Mouse (Mus musculus) cerebellum, adult 11-12 months (tissue): Measurements from ENCODE around the gene Adipor1.
A peak's percentile ranks its signal among the peaks of the same experiment; 100 is the strongest.

ENCODE experiments used
- DNase-seq: peaks from one replicate; pipeline ENCODE4 v3.0.0; 2022

Gene Adipor1

DNA sequence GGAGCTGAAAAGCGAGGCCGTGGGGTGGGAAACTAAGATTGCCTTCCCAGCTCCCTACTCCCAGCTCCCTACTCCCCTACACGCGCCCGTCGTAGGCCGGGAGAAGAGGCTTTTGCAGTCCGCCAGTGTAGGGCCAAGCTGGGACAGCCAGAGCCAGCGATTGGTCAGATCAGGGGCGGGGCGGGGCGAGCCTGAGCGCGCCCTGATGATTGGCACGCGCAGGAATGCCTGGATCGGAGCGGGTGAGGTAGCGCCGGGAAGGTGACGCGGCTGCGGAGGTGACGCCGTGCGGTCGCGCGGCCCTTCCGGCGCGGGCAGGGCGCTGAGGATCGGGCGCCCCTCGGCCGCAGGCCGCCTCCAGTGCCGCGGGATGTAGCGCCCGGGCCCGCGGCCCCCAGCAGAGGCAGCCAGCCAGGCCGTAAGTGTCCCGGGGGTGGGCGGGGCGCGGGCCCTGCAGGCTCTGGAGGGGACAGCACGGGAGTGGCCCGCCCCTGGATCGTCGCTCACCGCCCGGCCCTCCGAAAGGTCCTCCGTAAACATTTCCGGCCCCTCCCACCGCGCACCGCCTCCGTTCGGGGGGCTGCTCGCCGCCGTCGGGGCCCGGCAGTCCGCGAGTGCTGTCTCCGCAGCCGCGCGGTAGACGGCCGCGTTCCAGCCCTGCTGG lies at the start of gene Adipor1:
Gene Adipor1 (plus strand): TSS at position 211 of the 664 bp plus-strand sequence.
- peak; percentile 98 for DNase-seq

DNA sequence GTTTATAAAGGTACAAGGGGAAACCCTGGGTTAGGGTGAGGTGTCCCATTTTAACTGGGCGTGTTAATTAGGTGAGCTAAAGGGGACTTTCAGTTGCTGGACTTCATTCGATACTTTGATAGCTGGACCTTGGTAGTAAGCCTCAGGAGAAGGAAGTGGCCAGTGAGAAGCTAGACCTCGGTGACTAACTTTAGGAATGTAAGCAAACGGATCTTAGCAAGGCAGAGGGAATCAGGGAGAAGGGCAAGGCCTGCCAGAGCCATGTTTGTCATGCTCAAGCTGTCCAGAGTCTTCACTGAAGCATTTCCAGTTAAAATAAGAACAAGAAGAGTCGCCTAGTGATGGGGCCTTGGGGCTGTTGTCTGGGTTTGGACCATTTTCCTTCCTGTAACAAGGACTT lies 49.7 kb upstream of the Adipor1 start:
- DNase-seq = no peak

DNA sequence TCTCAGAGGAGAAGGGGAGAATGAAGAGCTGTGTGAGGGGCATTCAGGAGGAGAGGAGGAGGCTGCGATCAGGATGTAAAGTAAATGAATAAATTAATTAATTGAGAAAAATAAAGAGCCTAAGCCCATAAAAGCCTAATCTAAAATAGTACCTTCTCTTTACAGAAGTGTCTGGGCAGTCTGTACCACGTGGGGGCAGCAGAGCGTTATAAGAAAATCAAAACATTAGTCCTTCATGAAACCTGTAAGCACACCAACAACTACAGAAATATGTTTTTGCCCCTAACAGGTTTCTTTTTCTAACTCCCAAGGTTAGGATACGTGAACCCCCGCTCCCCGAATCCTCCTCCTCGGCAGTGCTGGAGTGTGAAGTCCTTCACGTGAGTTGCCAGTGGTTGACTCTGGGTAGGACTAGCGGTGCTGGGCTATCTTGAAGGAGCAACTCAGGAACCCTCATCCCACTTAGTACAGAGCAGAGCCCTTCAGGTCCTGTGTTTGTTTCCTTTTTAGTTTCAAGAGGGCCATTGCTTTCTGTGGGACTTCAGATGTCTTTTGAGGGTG lies 46.3 kb upstream of the Adipor1 start:
- no peak for DNase-seq

DNA sequence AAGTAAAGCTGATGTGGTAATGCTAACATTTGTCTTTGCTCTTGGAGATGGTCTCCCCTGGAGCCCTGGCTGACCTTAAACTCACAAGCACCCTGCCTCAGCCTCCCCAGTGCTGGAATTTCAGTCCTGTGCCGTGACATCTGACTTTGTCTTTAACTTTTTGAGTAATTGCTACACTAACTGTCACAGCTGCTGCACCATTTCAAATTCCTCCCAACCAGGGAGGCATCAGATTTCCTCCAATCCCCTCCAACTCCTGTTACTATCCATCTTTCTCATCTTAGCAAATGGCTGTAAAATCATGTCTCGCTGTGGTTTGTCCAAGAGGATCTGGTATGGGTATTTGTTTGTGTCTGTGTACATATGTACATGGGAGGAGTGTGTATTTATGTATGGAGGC lies 41.1 kb upstream of the Adipor1 start:
- DNase-seq = no peak

DNA sequence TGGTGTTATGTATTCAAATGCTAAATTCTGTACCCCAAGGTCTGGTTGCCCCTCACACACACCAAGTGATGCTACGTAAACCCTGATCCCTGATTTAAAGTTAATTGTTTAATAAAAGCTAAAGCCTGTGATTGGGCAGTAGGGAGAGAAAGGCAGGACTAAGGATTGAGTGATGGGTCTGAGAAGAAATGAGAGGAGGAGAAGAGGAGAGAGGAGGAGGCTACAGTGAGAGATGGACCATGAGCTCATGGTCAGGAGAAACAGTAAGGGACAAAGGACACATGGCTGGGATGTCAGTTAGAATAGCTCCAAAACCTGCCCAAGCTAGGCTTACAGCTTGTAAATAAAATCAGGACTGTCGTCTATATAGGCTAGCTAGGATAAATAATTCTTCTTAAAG lies 34.1 kb upstream of the Adipor1 start:
- no peak for DNase-seq

DNA sequence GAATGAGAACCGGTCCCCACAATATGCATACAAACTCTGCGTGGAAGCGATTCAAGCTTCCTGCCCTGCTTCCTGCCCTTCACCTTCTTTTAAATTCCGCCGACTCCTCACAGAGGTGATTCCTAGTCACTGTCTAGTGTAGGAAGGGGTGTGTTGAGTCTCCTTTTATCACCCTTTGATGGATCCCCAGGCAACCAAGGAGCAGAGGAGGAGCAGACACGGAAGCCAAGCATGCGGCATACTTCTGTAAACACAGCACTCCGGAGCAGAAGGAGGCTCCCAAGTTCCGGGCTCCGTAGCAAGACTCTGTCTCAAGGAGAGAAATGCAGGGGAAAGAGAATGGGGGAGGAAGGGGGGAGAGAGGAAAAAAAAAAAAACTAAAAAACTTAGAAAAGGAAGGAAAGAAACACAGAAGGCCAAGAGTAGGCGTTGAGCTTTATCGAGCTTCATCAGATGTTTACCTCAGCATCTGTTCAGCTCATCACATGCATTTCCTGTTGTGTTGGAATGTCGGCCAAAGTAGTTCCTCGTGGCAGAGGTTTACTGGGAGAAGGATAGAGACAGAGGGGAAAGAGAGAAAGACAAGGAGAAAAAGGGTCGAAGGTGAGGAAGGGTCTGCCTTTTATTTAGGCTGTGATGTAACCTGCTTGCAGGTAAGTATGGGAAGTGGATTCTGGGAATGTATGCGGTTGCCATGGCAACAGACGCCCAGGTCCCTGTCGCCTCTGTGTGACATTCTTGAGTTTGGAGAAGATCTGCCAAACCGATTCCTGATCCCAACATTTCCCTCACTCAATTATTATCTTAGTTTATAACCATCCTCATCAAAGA lies 33.2 kb upstream of the Adipor1 start:
- DNase-seq = no peak

DNA sequence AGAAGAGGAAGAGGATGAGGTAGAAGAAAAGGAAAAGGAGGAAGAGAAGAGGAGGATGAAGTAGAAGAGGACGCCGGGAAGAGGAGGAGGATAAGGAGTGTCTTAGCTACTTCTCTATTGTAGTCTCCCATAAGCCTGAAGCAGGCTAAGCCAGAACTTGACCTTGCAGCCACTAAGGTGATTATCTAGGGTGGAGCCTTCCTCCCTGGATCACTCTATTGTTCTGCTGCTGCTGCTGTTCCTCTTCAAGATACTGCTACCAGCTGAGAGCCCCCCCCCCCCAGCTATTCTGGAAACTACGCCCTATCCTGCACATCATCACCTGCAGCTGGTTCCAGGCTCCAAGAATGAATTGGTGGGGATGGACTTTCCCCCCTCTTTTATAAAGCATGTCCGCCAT lies 30.6 kb upstream of the Adipor1 start:
- DNase-seq = no peak

DNA sequence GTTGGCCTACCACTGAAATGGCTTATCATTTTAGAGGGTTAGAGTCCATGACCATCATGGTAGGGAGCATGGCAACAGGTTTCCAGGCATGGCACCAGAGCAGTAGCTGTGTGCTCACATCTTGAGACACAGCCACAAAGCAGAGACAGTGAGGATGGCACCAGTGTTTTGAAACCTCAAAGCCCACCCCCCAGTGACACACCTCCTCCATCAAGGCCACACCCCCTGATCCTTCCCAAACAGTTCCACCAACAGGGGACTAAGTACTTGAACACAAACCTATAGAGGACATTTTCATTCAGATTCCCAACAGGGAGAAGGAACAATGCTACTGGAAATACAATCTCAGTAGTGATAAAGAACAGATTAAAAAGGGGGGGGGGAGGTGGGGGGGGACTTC lies 30.0 kb upstream of the Adipor1 start:
- no peak for DNase-seq

DNA sequence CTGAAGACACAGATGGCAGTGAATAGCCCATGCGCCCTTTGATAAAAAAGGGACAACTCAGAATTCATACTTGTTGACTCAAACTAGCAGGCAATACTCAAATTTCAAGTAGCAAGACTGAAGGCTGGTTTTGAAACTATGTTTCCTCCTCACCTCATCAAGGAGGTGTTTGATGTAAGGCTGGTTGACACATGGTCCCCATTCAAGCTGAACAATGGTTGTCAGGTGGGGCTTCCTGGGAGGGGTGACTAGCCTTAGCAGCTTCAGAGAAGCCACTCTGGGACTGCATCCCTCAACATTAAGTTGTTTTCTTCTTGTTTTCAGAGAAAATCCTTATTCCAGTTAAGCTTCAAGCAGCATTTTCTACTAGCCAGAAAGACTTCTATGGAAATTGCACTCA lies 29.5 kb upstream of the Adipor1 start, which contains the start of gene 4933406M09Rik:
Gene 4933406M09Rik (plus strand): TSS at position 275 of the 400 bp plus-strand sequence.
- no peak for DNase-seq

DNA sequence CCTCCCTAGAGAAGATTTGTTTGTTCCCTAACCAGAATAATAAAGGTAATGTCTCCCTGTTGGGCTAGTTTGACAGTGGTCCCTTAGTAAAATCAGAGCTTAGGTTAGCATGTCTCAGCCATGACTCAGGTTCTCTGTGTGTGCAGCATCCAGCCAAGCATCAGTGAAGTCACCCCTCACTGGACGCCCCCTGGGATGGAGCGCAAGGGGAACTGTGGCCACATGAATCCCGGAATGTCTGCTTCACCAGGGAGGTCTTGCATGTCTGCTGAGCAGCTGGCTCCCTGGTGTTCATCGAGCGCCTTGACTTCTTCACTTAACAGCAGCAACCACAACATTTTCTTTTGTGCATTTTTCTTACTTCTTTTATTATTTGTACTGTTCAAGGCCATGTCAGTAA lies 21.4 kb upstream of the Adipor1 start:
- no peak for DNase-seq

DNA sequence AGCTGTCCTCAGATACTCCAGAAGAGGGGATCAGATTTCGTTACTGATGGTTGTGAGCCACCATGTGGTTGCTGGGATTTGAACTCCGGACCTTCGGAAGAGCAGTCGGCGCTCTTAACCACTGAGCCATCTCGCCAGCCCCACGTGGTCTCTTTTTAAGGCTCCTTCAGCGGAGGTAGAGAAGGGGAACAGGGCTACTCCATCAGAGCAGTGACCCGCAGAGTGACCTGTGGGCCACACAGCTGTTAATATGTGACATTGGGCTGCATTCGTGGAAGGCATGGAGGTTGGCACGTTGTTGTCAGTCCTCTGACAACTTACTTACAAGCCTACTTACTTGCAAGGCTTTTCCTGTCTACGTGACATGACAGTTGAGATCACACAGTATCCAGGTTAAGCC lies 17.0 kb upstream of the Adipor1 start:
- DNase-seq = no peak

DNA sequence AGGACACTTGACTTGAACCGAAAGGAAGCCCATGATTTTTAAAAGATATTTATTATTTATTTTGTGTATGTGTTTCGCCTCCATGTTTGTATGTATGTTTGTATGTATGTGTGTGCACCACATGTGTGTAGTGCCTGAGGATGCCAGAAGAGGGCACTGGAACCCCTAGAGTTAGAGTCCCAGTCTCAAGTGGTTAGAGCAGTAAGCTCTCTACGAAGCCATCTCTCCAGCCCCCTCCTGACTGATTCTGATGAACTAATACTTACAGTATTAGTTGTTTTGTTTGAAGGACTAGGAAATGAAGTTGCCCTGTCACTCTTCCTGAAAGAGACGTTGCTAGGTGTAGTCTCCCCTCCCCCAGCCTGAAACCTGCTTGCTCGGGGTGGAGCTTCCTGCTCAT lies 15.4 kb upstream of the Adipor1 start:
- DNase-seq = no peak

DNA sequence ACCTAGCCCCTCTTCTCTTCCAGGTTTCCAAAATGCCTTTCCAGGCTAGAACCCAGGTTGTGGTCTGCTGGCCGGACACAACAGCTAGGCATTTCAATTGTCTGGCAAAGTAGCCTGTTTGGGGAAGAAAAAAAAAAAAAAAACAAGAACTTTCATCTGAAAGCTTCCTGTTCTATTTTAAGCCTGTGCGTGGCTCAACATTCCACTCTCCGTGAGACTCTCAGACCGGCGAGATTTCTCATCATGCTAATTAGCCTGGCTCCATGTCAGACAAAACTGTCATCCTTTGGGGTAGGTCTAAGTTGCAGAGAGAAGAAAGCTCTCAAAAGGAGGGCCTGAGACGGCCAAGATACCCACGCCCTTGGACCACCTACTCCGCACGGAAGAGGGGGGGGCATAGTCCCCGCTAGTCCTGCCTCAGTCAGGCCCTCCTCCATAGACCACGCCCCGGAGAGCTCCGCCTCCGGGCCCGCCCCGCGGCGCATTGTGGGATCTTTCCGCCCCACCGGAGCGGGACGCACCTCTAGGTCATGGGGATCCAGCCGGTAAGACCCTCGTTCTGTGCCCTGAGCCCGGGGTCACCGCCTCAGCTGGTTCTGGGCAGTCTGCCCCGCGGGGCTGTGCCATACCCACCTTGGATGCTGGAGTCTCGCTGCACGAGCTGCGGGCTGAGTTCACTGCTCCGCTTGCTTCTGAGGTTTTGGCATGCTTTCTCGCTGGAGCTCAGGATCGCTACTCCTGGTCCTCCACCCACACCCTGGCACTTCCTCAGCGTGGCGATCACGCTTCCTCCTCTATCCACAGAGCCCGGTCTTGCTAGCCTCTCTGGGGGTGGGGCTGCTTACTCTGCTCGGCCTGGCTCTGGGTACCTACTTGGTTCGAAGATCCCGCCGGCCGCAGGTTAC lies 9.4 kb upstream of the Adipor1 start, which contains the start of gene Cyb5r1:
Gene Cyb5r1 (plus strand): TSS at position 51 of the 905 bp plus-strand sequence.
- peak; percentile 69 for DNase-seq

DNA sequence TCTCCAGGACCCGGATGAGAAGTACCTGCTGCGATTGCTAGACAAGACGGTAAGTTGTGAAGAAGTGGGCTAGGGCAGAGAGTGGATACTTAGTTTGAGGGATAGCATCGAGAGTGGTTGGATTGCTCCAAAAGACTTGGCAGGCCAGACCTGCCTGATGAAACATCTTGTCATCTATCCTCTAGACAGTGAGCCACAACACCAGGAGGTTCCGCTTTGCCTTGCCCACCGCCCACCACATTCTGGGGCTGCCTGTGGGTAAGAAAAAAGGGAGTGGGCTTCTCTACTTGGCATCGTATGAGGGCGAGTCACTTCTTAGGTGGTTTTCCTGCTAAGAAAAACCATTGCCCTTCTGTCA lies 8.8 kb upstream of the Adipor1 start:
- DNase-seq = no peak

DNA sequence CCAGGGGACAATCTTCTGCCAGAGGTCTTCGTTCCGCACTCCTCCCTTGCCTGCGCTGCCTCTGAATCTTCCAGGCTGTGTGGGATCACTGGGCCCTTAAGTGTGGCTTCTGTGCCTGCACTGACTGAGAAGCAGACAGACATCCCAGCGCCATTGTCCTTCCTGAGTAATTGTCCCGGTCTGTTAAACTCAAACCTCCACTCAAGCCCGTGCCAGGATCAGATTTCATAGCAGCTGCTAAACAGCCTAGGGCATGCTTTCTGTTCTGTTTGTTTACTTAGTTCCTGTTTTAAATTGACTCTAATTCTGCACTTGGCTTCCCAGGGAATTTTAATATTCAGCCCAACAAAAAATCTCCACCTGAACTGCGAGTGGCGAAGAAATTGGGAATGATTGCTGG lies 7.1 kb upstream of the Adipor1 start:
- no peak for DNase-seq

DNA sequence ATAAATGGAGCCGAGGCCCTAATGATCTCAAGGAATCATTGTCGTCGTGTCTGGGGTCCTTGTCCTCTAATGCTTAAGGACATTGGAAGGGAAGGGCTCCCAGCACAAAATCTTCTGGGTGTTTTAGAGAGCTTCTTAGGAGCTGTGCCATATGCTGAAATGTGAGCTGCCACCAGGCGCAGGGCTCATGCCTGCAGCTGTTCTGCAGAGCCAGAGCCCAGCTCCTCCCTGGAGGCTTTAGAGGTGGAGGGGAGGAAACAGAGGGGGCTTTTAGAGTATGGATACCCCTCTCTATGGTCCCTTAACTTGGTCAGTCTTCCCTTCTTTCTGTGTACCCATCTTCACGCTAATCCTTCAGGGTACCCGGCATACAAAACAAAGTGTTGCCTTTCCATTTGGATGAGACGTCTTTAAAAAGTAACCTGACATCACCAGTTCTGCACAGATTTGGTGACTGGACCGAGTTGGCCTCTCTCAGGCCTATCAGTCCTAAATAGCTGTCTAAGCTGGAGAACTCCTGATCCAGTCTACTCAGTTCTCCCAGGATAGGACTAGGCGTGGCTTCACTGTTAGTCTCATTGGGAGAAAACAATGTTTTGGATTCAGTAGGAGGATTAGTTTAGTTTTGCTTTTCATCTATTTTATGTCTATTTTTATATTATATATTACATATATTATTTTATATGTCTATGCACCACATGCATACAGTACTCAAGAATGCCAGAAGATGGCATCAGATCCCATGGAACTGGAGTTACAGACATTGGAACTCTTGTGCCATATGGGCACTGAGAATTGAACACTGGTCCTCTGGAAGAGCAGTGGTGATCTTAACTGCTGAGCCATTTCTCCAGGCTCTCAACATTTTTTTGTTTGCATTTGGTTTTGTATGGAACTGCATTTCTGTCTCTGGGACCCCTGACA lies 3.2 kb upstream of the Adipor1 start:
- no peak for DNase-seq

DNA sequence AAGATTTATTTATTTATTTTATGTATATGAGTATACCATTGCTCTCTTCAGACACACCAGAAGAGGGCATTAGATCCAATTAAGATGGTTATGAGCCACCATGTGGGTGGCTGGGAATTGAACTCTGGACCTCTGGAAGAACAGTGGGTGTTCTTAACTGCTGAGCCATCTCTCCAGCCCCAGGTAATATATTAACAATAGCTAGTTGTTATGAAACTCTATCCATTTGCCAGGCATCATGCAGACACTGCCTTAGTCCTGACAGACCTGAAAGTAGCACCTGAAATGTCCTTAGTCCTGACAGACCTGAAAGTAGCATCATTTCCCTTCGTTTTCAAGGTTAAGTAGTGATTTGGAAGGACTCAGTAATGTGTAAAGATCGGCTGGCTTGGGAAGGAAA lies 1.1 kb upstream of the Adipor1 start:
- DNase-seq = no peak

DNA sequence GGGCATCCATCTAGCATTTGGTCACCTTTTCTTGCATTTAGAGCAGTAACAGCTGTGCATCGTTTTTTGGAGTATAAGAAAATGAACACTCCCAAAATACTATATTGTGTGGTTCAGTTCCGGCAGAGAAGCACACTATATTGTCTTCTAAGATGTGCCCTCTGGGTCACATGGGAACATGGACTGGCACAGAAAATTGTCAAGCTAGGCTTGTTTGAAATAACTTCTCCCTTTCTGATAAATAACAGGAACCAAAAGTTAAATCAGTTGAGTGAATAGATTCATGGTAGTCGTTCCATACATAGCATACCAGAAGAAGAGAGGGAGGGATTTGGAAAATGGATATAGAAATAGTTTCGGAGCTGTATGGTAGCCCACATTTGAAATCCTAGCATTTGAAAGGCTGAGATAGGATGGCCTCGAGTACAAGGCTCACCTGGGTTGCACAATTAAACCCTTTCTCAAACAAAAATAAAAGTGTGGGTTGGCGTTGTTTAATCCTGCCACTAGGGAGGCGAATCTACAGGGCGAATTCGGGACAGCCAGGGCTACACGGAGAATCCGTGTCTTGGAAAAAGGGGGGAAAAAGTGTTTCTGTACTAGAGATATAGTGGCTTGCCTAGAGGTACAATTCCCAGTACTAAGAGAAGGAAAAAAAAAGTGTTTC lies 544 bp upstream of the Adipor1 start:
- DNase-seq = no peak

DNA sequence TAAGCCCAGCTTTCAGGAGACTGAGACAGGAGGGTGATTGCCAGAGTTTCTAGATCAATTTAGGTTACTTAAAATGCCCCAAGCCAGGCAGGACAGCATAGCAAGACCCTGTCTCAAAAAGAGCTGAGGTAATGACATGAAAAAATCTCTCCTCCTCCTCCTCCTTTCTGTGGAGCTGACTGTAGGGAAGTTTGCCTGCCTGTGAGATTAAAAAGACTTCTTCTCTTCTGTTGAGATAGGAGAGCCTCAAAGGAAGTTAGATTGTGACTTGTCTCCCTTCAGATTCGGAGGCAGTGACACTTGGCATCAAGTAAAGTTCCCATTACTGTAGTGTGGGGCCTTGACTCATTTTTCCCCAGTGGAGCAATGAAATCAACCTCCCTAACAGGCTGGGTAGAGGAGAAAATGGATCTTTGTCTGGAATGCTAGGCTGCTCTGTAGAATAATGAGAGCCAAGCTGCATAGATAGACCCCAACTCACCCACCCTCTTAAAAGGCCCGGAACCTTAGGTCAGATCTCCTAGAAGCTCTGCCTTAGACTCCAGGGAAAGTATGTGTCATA lies 3.3 kb downstream of the Adipor1 start:
- no peak for DNase-seq

DNA sequence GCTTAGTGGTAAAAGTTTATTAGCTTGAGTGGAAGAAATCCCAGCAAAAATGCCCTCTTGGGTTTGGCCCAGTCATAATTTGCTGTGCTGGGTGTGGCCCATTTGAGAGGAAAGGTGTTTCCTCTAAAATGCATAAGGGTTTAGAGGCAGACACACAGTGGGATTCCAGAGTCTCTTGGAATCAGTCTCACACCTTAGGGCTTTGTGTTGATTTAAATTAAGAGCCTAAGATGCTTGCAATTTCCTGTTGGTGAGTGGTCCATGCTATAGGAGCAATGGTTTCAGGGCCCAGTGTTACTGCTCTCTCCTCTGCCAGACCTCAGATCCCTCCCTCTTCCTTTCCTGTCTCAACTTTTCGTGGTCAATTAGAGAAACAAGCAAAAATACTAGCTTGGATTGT lies 4.0 kb downstream of the Adipor1 start:
- no peak for DNase-seq
